Mouse (Mus musculus) mature B cell (primary cell): ENCODE measurements around the gene Gpr182.
"Not testable (repeated sequence)": the region's sequence is repeated elsewhere in the genome, so short reads cannot be mapped to it uniquely, and the experiment has no call there.

Experiments
- in situ Hi-C: fragments of 300-500 bp; cut with MboI; formaldehyde crosslinking; loops from 2 replicates; pipeline ENCODE4 v1.14.3; 2019

Gene Gpr182

GRCm38 (mm10) chr10:127751548-127751947 lies at the start of gene Gpr182:
TSS of gene Gpr182 (minus strand) at chr10:127751732.
- in situ Hi-C loops, result no loop called here

GRCm38 (mm10) chr10:127800891-127801290 lies 49.4 kb upstream of the Gpr182 start, which contains the start of gene Rdh16:
TSS of gene Rdh16 (plus strand) at chr10:127801152.
- in situ Hi-C loops, result no loop called here

GRCm38 (mm10) chr10:127799295-127799694 lies 47.8 kb upstream of the Gpr182 start:
- in situ Hi-C loops, result no loop called here

- in situ Hi-C loops, result not testable (repeated sequence)
These were observed 33.9 kb upstream of the Gpr182 start for GRCm38 (mm10) chr10:127785411-127785810.

GRCm38 (mm10) chr10:127782321-127782720 lies 30.8 kb upstream of the Gpr182 start:
- in situ Hi-C loops, result not testable (repeated sequence)

GRCm38 (mm10) chr10:127776011-127776410 lies 24.5 kb upstream of the Gpr182 start, which contains the start of gene Rdh9:
TSS of gene Rdh9 (plus strand) at chr10:127776386.
- in situ Hi-C loops, result no loop called here

- in situ Hi-C loops, result no loop called here
These were observed 15.0 kb upstream of the Gpr182 start for GRCm38 (mm10) chr10:127766564-127766963.

- in situ Hi-C loops, result no loop called here
These were observed 12.6 kb upstream of the Gpr182 start for GRCm38 (mm10) chr10:127763914-127764680.

GRCm38 (mm10) chr10:127762926-127763325 lies 11.4 kb upstream of the Gpr182 start:
- in situ Hi-C loops, result not testable (repeated sequence)

- in situ Hi-C loops, result no loop called here
These were observed 7.9 kb upstream of the Gpr182 start, which contains the start of the genes Rdh1 and Rdh16f1 for GRCm38 (mm10) chr10:127759181-127760110. TSS of gene Rdh1 (plus strand) at chr10:127759721. TSS of gene Rdh16f1 (plus strand) at chr10:127759787.

GRCm38 (mm10) chr10:127755770-127756468 lies 4.4 kb upstream of the Gpr182 start:
- in situ Hi-C loops, result no loop called here

GRCm38 (mm10) chr10:127755246-127755645 lies 3.7 kb upstream of the Gpr182 start:
- in situ Hi-C loops, result no loop called here

GRCm38 (mm10) chr10:127754566-127755166 lies 3.1 kb upstream of the Gpr182 start:
- in situ Hi-C loops, result no loop called here

GRCm38 (mm10) chr10:127750136-127750777 lies 1.3 kb downstream of the Gpr182 start:
- in situ Hi-C loops, result no loop called here

- in situ Hi-C loops, result no loop called here
These were observed 2.5 kb downstream of the Gpr182 start for GRCm38 (mm10) chr10:127748847-127749612.

- in situ Hi-C loops, result no loop called here
These were observed 4.3 kb downstream of the Gpr182 start for GRCm38 (mm10) chr10:127747254-127747653.

- in situ Hi-C loops, result no loop called here
These were observed 5.6 kb downstream of the Gpr182 start for GRCm38 (mm10) chr10:127745886-127746285.

- in situ Hi-C loops, result no loop called here
These were observed 6.9 kb downstream of the Gpr182 start for GRCm38 (mm10) chr10:127744661-127745060.

- in situ Hi-C loops, result loop anchor here (10.0 kb wide), 1 partner anchor 95 kb away; the partner anchor contains the start of gene Stat6
These were observed 11.8 kb downstream of the Gpr182 start for GRCm38 (mm10) chr10:127739661-127740161.
